Mouse (Mus musculus) thymus, adult 18-20 months (tissue): ENCODE data around the gene Btbd35f14.
"Not testable (repeated sequence)": the region's sequence is repeated elsewhere in the genome, so short reads cannot be mapped to it uniquely, and the experiment has no call there.

Experiments
- DNase-seq, 2 experiments: peaks; one replicate each; pipeline ENCODE4 v3.0.0; 2022; ENCODE audit warnings: mixed read lengths in 2 of 2

The Btbd35f14 gene

GRCm38 (mm10) chrX:33702249-33702648, at the start of gene Btbd35f14:
Gene Btbd35f14 (minus strand): TSS chrX:33702349.
- DNase-seq, result not testable (repeated sequence)

GRCm38 (mm10) chrX:33656872-33657271, 45.3 kb downstream of the Btbd35f14 start, which contains the start of gene Btbd35f13:
Gene Btbd35f13 (plus strand): TSS chrX:33657172.
- not testable (repeated sequence) for DNase-seq
